Mouse (Mus musculus) lung, postnatal 14 days (tissue): Measurements from ENCODE around the gene Tmem176b.
"Not testable (repeated sequence)": the region's sequence is repeated elsewhere in the genome, so short reads cannot be mapped to it uniquely, and the experiment has no call there.

Source experiments
- DNase-seq: peaks from one replicate; pipeline ENCODE4 v3.0.0; 2021

The Tmem176b gene

GRCm38 (mm10) chr6:48840973-48841625 is at the start of gene Tmem176b:
Gene Tmem176b (minus strand): TSS chr6:48841496.
- DNase-seq: peak; percentile 98

GRCm38 (mm10) chr6:48876510-48877135 is 35.3 kb upstream of the Tmem176b start:
- DNase-seq: no peak

GRCm38 (mm10) chr6:48875515-48875914 is 34.2 kb upstream of the Tmem176b start:
- DNase-seq: no peak

DNA sequence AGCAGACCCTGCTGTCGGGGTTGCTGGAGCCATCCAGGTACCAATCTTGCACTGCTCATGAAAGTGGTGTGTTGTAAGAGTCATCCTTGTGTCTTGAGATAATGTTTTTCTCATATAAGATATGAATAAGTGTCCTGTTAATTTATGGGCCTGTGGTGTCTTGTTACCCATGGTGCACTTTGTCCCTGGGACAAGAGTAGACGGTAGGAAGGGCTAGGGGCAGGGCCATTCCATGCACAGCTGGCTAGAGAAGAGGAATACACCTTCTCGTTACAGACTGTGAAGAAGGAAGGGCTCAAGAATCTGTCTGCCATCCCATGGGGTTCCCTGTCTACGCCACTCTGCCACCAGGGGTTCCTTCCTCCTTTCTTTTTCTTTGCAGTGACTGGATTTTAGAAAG is 33.3 kb upstream of the Tmem176b start:
- no peak for DNase-seq

DNA sequence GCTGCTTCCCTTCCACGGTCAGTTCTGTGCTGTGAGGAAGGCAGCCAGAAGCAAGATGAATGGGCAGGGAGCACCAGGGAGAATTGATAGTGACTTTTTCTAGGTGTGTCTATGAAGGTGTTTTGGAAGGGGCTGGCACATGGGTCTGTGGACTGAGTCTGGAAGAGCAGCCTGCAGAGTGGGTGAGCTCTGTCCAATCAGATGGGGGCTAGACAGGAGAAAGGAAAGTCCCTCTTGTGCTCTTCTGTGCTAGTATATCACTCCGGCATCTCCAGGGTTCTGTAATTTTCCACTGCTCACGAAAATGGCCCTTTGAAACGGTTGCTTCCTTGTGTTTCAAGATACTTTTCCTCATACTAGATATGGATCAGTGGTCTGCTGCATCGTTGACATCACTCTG is 31.3 kb upstream of the Tmem176b start, which contains the start of gene Aoc1:
Gene Aoc1, plus strand, starts transcription at position 301 of the 400 bp plus-strand sequence.
- no peak for DNase-seq

DNA sequence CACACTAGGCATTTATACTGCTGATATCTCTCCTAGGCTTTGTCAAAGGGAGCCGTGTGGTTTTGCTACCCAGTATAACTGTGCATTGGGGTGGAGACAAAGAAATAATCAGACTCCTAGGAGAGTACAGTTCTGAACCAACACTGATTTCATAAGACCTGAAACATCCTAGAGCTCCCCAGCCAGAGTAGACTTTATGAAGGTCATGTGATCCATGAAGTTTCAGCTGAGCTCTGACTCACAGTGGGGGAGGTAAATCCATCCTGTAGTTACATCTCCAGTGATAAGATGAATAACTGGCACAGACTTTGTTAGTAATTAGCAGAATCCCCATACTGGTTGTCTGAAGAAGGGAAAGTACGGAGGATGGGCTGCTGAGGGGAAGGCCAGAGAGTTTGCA is 28.5 kb upstream of the Tmem176b start:
- DNase-seq: no peak

GRCm38 (mm10) chr6:48867158-48867557 is 25.9 kb upstream of the Tmem176b start:
- DNase-seq: no peak

- DNase-seq: not testable (repeated sequence)
Measured at GRCm38 (mm10) chr6:48866355-48866950, 25.2 kb upstream of the Tmem176b start.

DNA sequence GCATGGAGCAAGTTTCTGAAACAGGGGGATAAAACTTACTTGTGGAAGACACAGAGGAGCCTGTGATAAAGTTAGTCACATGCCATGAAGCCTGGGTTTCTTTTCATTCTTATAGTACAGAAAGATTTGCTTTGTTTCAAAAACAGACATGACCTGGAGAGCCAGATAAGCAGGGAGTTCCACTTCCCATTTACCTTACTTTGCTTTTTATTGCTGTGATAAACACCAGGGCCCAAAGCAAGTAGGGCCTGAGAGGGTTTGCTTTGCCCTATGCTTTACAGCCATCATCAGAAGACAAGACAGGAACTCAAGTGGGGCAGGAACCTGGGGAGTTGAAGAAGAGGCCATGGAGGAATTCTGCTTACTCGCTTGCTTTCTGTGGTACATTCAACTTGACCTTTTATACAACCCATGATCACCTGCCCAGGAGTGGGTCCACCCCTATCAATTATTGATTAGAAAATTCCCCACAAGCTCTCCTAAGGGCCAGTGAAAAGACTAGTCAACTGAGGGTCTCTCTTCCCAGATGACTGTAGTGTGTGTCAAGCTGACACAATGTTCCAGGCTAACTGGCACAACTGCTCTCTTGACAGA is 24.0 kb upstream of the Tmem176b start:
- no peak for DNase-seq

DNA sequence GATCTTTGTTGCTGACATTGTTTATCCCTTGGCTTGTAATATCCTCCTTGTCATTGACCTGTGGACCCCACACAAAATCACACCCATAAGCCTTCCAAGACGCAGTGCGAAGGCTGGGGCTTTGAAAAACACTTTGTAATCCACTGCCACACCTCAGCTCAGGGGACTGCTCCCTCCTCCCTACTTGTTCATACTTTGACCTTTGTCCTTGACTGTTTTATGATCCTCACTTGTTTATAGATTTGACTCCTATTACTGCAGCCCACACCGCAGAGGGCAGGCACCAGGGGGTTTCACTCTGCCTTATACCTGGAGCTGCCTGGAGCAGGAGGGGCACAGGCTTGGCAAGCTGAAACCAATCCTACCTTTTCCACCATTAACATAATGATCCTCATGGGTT is 23.4 kb upstream of the Tmem176b start:
- DNase-seq: no peak

- DNase-seq: no peak
Measured at GRCm38 (mm10) chr6:48864181-48864580, 22.9 kb upstream of the Tmem176b start.

DNA sequence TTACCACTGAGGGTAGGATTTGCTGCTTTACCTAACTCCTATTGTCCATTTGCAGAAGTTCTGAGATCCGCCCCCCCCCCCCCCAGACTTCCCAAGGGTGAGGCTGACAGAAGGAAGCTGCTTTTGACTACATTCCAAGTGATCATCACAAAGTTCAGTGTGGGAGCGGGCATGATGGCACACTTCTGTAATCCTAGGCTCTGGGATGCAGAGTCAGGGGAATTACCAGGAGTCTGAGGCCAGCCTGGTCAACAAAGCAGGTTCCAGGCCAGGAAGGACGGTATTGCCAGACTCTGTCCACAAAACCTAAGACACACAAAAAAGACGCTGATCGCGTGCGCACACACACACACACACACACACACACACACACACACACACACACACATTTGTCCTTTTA is 22.2 kb upstream of the Tmem176b start:
- no peak for DNase-seq

DNA sequence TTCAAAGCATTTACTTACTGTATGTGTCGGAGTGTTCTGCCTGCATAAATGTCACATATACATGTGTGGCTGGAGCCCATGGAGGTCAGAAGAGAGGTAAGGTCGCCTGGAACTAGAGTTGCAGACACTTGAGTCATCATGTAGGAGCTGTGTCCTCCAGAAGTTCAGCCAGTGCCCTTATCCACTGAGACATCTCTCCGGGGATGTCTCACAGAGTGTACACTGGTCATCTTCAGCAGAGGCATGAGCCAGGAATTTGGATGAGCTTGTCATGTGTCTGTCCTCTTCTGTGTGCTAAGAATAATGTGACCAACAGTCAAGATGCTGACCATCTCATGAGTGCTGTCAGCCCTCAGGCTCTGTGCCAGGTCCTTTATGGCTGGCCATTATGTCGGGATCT is 21.5 kb upstream of the Tmem176b start:
- DNase-seq: no peak

GRCm38 (mm10) chr6:48861616-48862280 is 20.5 kb upstream of the Tmem176b start:
- peak; percentile 22 for DNase-seq

GRCm38 (mm10) chr6:48860851-48861250 is 19.6 kb upstream of the Tmem176b start:
- no peak for DNase-seq

- DNase-seq: peak; percentile 81
Measured at GRCm38 (mm10) chr6:48860130-48860815, 19.0 kb upstream of the Tmem176b start.

- DNase-seq: peak; percentile 67
Measured at GRCm38 (mm10) chr6:48857613-48858302, 16.5 kb upstream of the Tmem176b start.

DNA sequence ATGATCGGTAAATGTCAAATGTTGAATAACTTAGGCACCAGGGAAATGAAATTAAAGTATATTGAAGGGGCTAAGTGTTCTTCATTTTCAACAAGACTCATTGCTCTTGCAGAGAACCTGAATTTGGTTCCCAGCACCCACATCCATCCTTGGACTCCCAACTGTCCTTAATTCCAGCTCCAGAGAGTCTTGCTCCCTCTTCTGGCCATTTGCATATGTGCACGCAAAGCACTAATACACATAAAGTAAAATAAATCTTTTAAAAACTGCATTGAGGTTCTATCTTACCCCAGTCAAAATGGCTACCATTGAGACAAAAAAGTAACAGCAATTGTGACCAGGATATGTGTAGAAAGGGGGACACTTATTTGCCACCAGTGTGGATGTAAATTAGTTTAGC is 12.9 kb upstream of the Tmem176b start:
- no peak for DNase-seq

GRCm38 (mm10) chr6:48851820-48852491 is 10.7 kb upstream of the Tmem176b start:
- peak; percentile 55 for DNase-seq

GRCm38 (mm10) chr6:48845086-48845485 is 3.8 kb upstream of the Tmem176b start:
- DNase-seq: no peak

DNA sequence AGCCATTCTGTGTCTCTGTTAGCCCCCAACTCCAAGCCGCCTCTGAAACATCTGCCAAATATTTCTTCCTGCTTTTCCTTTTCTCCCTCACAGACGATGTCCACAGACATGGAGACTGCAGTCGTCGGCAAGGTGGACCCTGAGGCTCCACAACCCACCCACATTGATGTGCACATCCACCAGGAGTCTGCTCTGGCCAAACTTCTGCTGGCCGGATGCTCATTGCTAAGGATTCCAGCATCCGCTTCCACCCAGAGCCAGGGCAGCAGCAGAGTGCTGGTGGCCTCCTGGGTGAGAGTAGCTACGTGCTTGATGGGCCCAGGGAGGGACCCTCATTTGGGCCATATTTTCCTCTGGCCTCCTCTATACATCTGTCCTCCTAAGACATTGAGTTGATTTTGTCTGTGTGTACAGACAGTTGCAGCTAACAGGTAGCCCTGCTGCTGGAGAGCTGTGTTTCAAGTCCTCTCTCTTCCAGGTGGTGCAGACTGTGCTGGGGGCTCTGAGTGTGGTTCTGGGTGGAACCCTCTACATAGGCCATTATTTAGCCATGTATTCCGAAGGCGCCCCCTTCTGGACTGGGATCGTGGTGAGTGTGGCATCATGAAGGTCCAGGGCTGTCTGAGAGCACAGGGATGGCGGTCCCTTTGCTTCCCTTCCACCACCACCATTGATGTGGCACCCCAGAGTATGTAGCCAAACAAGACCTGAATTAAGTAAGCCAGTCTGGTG is 981 bp upstream of the Tmem176b start:
- peak; percentile 78 for DNase-seq
